Mouse (Mus musculus): Measurements from ENCODE around the gene Gm1113. TPM values are rescaled to one million over a fixed set of nuclear protein-coding genes. Genes with fewer than 3 reads are reported as not detected.
A peak's percentile ranks its signal among the peaks of the same experiment; 100 is the strongest.

Gm1113 gene
- not detected in 2 replicates for polyA plus RNA-seq (2015; fragmentation: Nextera tagmentation; extraction: Ambion mirVana)

DNA sequence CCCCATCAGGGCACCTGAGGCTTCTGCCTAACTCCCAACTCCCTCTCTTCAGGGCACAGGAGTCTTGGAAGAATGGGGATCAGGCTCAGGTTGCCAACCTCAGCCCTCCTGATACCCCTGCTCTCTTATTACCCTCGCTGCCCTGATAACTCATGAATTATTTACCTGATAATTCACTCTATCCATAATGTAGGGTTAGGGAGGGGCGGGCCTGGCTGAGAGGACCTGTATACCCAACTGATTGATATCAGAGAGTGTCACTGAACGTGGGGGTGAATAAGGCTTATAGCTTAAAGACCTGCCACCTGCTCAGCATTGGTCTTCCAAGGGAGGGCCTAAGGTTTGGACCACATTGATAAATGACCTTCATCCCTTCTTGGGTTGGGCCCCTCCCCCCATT, at the start of gene Gm1113:
TSS of gene Gm1113 (minus strand) at position 101 of the 400 bp plus-strand sequence.
- Histone ChIP-seq H3K36me3 (no peaks in the 10 kb centered on the region), H3K9me3 (no peaks in the 10 kb centered on the region), H3K4me1 (replicated peaks) (0 out of 2 replicates have a peak, but pooled peaks cover 4% of the 10 kb centered on the region), H3K4me3 (no peak within 1 kb of the TSS), H3K4me2 (no peak within 1 kb of the TSS), H3K27me3 (0 out of 2 replicates have a peak, but pooled peaks cover 3% of the 10 kb centered on the region), H3K27ac (replicated peaks) (no peak within 1 kb of the TSS), H3K9ac (no peak within 1 kb of the TSS)
- no peak for ATAC-seq (ENCODE audit: low read depth)
- WGBS, result 81% methylated on average over 3 of the region's 3 CpGs

DNA sequence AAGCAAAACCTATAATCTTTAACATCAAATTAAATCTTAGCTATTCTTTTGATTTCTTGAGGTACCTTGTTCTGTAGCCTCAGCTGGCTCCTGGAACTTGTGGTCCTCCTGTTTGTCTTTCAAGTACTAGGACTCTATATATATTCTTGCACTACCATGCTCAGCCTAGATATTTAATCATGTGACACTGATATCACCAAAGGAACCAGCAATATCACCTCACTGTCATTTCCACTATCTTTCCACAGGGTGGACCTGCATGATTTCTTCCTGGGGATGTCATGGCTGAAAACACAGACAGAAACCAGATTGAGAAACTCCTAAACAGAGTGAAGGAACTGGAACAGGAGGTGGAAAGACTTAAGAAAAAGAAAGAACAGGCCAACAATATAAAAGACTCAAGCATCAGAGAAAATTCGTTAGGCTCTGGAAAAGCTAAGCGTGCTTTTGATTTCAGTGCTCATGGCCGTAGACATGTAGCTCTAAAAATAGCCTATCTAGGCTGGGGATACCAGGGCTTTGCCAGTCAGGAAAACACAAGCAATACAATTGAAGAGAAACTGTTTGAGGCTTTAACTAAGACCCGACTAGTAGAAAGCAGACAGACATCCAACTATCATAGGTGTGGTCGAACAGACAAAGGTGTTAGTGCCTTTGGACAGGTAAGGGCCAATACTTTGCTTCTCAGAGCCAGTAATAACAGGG, 46.6 kb upstream of the Gm1113 start:
- whole genome bisulfite sequencing, result 95% methylated on average over 5 of the region's 5 CpGs
- no peak overlapping the region for H3K4me2 ChIP-seq
- H3K9me3 ChIP-seq, result no peaks in the 10 kb centered on the region
- peaks cover 47% of the 10 kb centered on the region for H3K36me3 ChIP-seq
- no peak for ATAC-seq (ENCODE audit: low read depth)
- H3K4me3 ChIP-seq, result no peak overlapping the region
- H3K9ac ChIP-seq, result no peak overlapping the region
- peaks cover 22% of the 10 kb centered on the region for H3K4me1 ChIP-seq (replicated peaks)
- H3K27ac ChIP-seq (replicated peaks), result no peak overlapping the region
- no peaks in the 10 kb centered on the region for H3K27me3 ChIP-seq

DNA sequence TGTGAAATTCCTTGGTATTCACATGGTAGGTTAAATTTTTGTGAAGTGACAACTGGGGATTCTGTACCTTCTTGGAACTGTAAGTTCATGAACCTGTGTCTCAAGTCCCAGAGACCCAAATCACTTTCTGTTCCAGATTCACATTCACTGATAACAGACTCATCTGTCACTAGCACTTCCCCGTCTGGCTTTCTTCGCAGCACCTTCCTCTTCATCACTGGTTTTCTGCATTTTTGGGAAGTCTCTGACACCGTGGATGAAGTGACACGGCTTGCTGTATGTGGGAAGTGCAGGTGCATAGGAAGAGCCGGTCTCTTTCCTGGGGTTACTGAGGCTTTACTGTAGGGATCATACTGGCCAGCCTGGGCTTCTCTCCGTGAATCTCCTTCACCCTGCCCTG, 43.5 kb upstream of the Gm1113 start:
- Histone ChIP-seq H3K36me3 (peaks cover 33% of the 10 kb centered on the region), H3K27me3 (0 out of 2 replicates have a peak, but pooled peaks cover 3% of the 10 kb centered on the region), H3K4me1 (replicated peaks) (peaks cover 25% of the 10 kb centered on the region), H3K27ac (replicated peaks) (no peak overlapping the region), H3K9me3 (no peaks in the 10 kb centered on the region), H3K4me2 (no peak overlapping the region), H3K4me3 (no peak overlapping the region), H3K9ac (no peak overlapping the region)
- no peak for ATAC-seq (ENCODE audit: low read depth)
- WGBS, result 87% methylated on average over 6 of the region's 6 CpGs

DNA sequence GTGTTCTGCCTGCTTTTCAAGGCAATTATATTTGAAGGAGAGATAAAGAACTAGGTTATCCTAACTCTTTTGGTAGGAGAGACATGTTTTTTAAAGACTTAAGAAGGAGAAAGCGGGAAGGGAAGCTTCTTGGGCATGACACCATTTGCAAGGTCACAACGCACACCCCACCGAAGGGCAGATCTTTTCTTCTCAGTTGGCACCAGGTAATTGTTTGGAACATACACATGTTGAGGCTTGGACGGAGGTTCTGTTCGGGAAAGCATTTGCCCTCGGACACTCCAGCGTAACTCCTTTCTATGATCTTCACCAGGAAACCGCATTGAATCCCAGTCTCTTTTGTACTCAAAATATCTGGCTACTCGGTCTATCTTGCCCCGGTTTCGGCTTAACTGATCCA, 43.0 kb upstream of the Gm1113 start:
- H3K27me3 ChIP-seq, result 0 out of 2 replicates have a peak, but pooled peaks cover 3% of the 10 kb centered on the region
- WGBS, result 97% methylated on average over 11 of the region's 11 CpGs

DNA sequence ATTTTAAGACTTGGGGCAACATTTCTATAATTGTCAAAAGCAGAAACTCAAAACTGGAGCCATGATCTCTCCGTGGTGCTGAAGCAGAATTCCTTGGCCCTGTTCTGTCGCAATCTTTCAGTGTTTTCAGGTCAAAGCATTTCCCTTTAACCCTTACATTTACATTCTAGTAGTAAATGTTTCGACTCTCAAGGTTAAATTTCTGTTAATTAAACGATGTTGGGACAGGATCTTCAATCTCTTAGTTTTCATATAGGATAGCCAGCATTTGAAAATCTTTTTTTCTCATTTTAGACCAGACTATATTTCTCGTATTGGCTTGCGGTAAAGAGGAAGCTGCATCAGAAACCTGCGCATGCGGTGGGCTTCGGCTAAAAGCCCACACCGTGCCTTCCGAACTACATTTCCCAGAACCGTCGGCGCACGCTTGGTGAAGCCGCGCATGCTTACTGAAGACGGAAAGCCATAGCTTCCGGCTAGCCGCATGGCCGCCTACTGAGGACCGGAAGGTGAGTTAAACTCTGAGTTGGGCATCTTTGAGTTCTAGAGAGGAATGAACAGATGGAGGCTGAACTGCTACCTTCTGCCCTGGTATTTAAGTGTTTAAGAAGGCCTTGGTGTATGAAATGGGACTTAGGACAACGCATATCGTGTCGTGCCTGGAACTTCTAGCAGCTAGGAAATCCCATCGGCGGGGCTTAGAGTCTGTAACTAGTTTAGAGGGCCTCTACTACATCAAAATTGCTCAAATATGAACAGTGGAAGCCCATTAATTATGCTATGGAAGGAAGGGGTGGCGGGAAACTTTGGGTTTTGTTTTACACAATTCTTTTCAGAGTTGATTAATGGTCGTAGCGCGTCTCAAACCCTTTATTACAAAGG, 41.2 kb upstream of the Gm1113 start:
- Histone ChIP-seq H3K4me3 (peak overlapping the region; percentile 64), H3K36me3 (peaks cover 17% of the 10 kb centered on the region), H3K27me3 (0 out of 2 replicates have a peak, but pooled peaks cover 3% of the 10 kb centered on the region), H3K9me3 (no peaks in the 10 kb centered on the region), H3K4me2 (peak overlapping the region; percentile 78), H3K27ac (replicated peaks) (peak overlapping the region; percentile 85), H3K9ac (peak overlapping the region; percentile 73), H3K4me1 (replicated peaks) (peaks cover 25% of the 10 kb centered on the region)
- peak; percentile 92 for ATAC-seq (ENCODE audit: low read depth)
- WGBS, result 3% methylated on average over 31 of the region's 31 CpGs

More for the DNA sequence above, 43.0 kb upstream of the Gm1113 start:
- ATAC-seq (ENCODE audit: low read depth), result no peak
- H3K9me3 ChIP-seq, result no peaks in the 10 kb centered on the region
- H3K27ac ChIP-seq (replicated peaks), result no peak overlapping the region
- no peak overlapping the region for H3K4me2 ChIP-seq
- H3K4me3 ChIP-seq, result no peak overlapping the region
- H3K4me1 ChIP-seq (replicated peaks), result peaks cover 25% of the 10 kb centered on the region
- peaks cover 29% of the 10 kb centered on the region for H3K36me3 ChIP-seq
- H3K9ac ChIP-seq, result no peak overlapping the region

DNA sequence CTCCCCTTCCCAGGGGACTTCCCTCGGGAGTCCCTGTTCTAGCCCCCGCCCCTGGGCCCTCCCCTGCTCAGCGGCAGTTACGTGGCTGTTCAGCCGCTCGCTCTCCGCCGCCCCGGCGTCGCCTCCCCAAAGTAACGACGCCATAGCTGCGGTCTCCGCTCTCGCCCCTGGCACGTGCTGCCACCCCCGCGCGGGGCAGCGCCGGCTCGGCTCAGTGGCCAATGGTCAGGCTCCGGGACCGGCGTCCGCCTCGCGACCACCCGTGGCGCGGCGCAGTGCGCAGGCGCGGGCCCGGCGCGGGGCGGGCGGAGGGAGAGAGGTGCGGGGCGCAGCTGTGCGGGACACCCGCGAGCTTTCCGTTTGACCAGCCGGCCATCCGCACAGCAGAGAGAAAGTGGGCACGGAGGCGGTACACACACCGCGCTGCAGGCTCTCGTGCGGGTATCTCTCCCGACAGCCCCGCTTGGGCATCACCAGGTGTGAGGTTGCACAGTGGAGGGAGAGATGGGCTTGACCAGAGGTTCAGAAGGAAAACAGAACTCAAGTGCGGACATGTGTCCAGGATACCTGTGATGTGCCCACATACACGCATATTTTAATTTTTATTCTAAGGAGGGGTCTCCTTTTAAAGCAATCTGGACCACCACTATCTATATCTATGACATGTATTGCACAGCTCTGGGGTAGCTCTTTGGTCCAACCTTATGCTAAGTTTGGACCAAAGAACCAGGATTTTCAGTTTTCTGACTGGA, 40.4 kb upstream of the Gm1113 start, which contains the start of the genes Ddx25 and Pus3:
TSS of gene Ddx25 (minus strand) at position 272 of the 752 bp plus-strand sequence.
TSS of gene Pus3 (plus strand) at position 339 of the 752 bp plus-strand sequence.
- ATAC-seq (ENCODE audit: low read depth), result peak; percentile 85
- peaks cover 25% of the 10 kb centered on the region for H3K4me1 ChIP-seq (replicated peaks)
- H3K4me3 ChIP-seq, result peak within 1 kb of the TSS; percentile 64

DNA sequence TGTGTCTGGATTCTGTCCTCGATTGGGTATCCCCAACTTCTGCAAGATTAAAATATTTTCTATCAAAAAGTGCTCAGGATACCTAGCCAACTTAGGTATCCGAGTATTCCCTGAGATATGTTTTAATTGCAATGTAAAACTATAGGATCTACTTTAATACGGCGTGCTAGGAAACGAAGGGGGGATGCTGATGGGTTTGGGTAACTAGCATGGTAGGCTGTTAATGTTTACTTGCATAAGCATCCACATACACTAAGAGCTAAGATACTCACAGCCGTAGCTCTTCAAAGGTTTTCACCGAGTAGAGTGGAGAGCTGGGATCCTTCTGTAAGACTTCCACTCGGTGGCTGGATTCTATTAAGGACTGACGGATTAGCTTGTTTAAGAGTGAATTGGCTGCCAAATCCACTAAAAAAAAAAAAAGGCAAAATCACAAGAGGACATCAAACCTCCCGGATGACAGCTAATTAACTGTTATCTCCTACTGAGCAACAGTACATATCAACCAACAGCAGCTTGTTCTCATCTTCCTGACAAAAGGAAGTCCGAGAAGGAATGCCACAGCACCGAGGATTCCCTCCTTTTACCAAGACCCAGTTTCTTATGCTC, 38.5 kb upstream of the Gm1113 start:
- H3K36me3 ChIP-seq, result peaks cover 31% of the 10 kb centered on the region
- no peaks in the 10 kb centered on the region for H3K9me3 ChIP-seq
- no peak overlapping the region for H3K4me3 ChIP-seq
- no peak overlapping the region for H3K9ac ChIP-seq
- H3K27me3 ChIP-seq, result 0 out of 2 replicates have a peak, but pooled peaks cover 3% of the 10 kb centered on the region
- no peak overlapping the region for H3K27ac ChIP-seq (replicated peaks)
- WGBS, result 86% methylated on average over 12 of the region's 12 CpGs
- ATAC-seq (ENCODE audit: low read depth), result no peak
- peaks cover 25% of the 10 kb centered on the region for H3K4me1 ChIP-seq (replicated peaks)
- H3K4me2 ChIP-seq, result no peak overlapping the region

More for the DNA sequence above, 40.4 kb upstream of the Gm1113 start, which contains the start of the genes Ddx25 and Pus3:
- under 1% methylated on average over 59 of the region's 59 CpGs for WGBS
- H3K27me3 ChIP-seq, result 0 out of 2 replicates have a peak, but pooled peaks cover 3% of the 10 kb centered on the region
- H3K27ac ChIP-seq (replicated peaks), result peak within 1 kb of the TSS; percentile 85
- peak within 1 kb of the TSS; percentile 73 for H3K9ac ChIP-seq
- H3K36me3 ChIP-seq, result peaks cover 23% of the 10 kb centered on the region
- H3K4me2 ChIP-seq, result peak within 1 kb of the TSS; percentile 78
- no peaks in the 10 kb centered on the region for H3K9me3 ChIP-seq

DNA sequence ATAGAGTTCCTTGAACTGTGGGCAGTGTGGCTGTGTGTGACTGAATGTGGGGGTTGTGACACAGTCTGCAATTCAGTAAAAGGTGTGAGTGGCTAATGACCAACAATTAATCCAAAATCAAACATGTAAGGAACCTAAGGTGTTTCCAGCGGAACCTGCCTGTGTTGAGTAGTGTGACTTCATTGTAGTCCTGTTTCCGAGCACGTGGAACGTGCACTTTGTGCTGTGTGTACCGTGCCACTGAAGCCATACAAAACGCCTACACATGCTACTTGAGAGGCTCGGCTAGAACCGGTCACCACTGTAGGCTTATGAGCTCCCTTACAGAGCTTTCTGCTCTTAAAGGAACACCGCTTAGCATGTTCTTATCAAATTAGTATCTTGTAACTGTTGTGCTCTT, 30.4 kb upstream of the Gm1113 start:
- H3K4me2 ChIP-seq, result no peak overlapping the region
- H3K4me1 ChIP-seq (replicated peaks), result peaks cover 6% of the 10 kb centered on the region
- 72% methylated on average over 9 of the region's 9 CpGs for WGBS
- H3K9ac ChIP-seq, result no peak overlapping the region
- H3K4me3 ChIP-seq, result no peak overlapping the region
- no peaks in the 10 kb centered on the region for H3K9me3 ChIP-seq
- no peak for ATAC-seq (ENCODE audit: low read depth)
- peaks cover 68% of the 10 kb centered on the region for H3K36me3 ChIP-seq
- H3K27me3 ChIP-seq, result no peaks in the 10 kb centered on the region
- no peak overlapping the region for H3K27ac ChIP-seq (replicated peaks)

DNA sequence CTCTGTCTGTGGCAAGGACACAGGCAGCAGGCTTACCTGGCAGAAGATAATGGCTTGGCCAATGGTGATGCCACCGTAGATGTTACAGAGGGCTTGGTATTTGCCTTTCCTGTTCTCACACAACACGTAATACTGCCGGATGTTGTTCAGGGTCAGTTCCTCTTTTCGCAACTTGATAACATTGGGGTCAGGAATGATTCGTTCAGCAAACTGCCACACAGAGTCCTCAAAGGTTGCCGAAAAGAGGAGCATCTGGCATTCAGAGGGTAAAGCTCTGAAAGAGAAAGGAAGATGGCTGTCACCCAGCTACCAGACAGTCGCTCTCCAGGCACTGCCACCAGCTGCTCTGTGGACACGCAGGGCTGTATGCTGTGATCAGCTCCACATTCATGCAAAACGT, 28.7 kb upstream of the Gm1113 start:
- ATAC-seq (ENCODE audit: low read depth), result no peak
- no peak overlapping the region for H3K4me2 ChIP-seq
- no peak overlapping the region for H3K27ac ChIP-seq (replicated peaks)
- H3K4me3 ChIP-seq, result no peak overlapping the region
- peaks cover 68% of the 10 kb centered on the region for H3K36me3 ChIP-seq
- no peaks in the 10 kb centered on the region for H3K9me3 ChIP-seq
- H3K4me1 ChIP-seq (replicated peaks), result peaks cover 6% of the 10 kb centered on the region
- no peak overlapping the region for H3K9ac ChIP-seq
- WGBS, result 86% methylated on average over 9 of the region's 9 CpGs
- no peaks in the 10 kb centered on the region for H3K27me3 ChIP-seq

DNA sequence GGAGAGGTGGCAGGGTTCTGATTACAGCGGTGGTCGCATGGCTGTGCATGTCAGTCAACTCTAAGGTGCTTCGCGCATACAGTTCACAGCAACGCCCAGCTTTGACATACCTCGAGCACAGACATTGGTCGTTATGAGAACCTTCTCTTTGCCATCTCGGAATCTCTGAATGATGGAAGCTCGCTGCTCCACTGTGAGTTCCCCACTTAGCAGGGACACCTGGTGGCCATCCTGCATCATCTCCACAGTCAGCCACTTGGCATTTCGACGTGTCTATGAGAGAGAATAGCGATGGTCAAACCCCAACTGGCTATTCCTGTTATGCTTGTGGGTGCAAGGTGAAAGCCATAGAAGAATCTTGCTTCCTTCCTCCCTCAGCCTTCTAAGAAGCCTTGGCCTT, 27.6 kb upstream of the Gm1113 start:
- ATAC-seq (ENCODE audit: low read depth), result no peak
- Histone ChIP-seq H3K27me3 (no peaks in the 10 kb centered on the region), H3K4me1 (replicated peaks) (peaks cover 6% of the 10 kb centered on the region), H3K9me3 (no peaks in the 10 kb centered on the region), H3K4me2 (no peak overlapping the region), H3K4me3 (no peak overlapping the region), H3K36me3 (peaks cover 66% of the 10 kb centered on the region), H3K9ac (no peak overlapping the region), H3K27ac (replicated peaks) (no peak overlapping the region)
- 76% methylated on average over 12 of the region's 12 CpGs for WGBS

DNA sequence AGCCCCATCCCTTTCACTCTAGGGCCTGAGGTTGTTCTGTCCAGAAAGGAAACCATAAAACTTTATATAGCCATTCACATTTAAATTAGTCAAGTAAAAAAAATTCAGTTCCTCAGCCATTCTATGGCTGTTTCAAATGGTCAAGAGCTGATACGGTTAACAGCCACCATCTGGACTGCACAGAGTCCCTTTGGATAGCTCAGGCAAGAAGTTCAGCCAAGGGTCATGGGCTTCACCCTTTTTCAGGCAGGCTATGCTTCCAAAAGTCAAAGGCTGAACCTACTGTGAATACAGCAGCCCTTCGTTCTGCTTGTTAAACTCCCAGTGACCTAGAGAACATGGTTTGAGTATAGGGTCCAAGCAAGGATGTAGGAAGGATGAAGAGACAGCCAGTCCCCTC, 26.6 kb upstream of the Gm1113 start:
- H3K4me1 ChIP-seq (replicated peaks), result peaks cover 6% of the 10 kb centered on the region
- H3K27ac ChIP-seq (replicated peaks), result no peak overlapping the region
- no peak overlapping the region for H3K4me3 ChIP-seq
- ATAC-seq (ENCODE audit: low read depth), result no peak
- H3K9ac ChIP-seq, result no peak overlapping the region
- 13% methylated on average over 2 of the region's 2 CpGs for WGBS
- H3K27me3 ChIP-seq, result no peaks in the 10 kb centered on the region
- H3K9me3 ChIP-seq, result no peaks in the 10 kb centered on the region
- H3K4me2 ChIP-seq, result no peak overlapping the region
- H3K36me3 ChIP-seq, result peaks cover 68% of the 10 kb centered on the region
